Mouse (Mus musculus): ENCODE data around the gene Tnrc6c. TPM values are rescaled to one million over a fixed set of nuclear protein-coding genes. Genes with fewer than 3 reads are reported as not detected.

Tnrc6c gene
- total RNA-seq, 2 experiments from 2014 or later = 20.3 to 23.7 TPM

GRCm38 (mm10) chr11:117729798-117730489, 75.9 kb downstream of the Tnrc6c start:
- no peak for DNase-seq

DNA sequence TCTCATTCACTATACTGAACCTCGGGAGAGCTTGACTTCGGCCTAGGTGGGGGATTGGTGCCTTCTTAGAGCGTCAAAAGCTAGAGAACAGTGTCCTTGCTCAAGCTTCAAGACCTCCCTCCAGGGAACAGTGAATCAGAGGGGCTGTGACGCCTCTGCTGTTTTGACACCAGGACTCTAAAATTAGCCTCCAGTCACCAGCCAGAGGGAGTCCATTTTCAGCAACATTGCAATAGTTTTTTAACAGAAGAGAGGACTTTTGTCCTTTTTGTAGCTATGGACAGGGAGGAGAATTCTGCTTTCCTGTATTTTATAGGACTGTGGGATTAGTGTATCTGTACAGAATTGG, 76.4 kb downstream of the Tnrc6c start:
- peak; percentile 32 for DNase-seq

DNA sequence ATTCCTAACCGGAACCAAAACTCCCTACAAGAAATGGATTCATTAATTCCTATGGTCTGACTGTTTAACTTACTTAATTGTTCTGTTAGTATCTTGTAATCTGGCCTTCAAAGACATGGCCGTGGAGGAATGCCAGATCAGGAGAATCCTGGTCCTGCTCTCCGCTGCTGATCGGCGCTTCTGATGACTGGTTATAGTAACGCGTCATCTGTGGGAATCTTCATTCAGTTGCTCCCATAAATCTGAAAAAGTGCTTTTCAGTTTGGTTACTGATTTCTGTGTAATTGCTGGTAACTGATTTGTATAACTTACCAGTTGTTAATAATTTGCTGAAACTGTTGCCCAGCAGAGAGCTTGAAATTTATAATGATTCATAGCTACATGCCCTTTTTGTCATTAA, 77.4 kb downstream of the Tnrc6c start:
- DNase-seq = peak; percentile 49

DNA sequence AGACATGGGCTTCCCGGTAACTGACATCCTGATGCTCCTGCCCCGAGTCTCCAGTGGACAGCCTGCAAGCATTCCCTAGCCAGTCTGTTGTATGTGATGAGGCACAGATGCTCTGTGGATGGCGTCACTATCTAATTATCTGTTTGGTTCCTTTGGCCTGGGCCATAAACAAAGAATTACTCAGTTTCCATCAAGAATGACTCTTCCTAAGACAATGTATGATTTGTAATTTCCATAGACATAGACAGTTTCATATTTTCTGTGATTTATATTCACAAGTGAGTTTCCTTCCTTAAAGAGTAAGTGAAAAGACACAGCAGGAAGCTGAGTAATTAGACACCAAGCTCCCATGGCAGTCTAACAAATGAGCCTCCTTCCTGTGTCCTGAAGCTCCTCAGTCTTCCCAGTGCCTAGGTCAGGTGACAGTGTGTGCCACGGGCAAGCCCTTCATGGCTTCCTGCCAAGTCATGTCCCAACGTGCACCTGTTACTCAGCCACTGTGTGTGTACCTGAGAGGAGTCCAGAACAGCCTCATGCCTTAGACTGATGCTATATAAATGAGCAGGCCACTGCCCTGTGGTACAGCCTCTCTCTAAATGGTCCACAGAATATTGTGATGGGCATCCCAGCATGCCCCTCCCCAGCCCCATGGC, 82.1 kb downstream of the Tnrc6c start:
- no peak for DNase-seq

GRCm38 (mm10) chr11:117738123-117738522, 84.0 kb downstream of the Tnrc6c start:
- no peak for DNase-seq

DNA sequence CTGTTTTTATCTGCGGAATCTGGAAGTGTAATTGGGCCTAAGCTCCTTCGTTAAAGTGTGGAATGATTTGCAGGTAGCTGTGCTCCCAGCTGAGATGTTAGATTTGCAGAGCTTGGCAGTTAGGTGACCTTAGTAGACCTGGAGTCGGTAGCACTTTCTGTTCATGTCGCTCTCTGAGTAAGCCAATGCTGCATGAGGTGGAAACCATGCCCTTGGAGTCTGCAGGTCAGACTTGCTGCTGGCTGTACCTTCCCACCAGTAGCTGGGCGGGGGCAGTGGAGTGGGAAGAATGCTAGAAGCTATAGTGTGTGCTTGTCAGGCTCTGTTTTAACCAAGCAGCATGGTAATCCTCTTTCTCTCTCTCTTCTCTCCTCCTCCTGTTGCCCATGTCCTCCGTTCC, 87.0 kb downstream of the Tnrc6c start:
- DNase-seq = no peak

DNA sequence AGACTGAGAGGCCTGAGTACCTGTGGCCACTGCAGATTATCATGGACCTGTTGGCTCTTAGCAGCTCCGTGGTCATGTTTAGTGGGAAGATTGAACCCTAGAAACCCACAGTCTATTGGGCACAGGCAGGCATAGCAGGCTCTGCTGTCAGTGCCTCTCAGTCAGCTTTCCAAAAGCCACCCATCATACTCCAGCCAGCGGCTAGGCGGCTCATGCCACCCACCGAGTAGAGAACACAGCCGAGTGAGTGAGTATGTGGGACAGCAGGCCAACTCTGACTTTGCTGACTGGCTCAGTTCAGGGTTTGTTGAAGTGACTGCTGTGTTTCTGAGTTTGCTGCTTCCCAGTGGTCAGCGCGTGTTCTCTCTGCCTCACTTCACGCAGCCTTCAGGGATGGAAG, 88.2 kb downstream of the Tnrc6c start:
- no peak for DNase-seq

- no peak for DNase-seq
These were observed 88.6 kb downstream of the Tnrc6c start for GRCm38 (mm10) chr11:117742715-117743114.

DNA sequence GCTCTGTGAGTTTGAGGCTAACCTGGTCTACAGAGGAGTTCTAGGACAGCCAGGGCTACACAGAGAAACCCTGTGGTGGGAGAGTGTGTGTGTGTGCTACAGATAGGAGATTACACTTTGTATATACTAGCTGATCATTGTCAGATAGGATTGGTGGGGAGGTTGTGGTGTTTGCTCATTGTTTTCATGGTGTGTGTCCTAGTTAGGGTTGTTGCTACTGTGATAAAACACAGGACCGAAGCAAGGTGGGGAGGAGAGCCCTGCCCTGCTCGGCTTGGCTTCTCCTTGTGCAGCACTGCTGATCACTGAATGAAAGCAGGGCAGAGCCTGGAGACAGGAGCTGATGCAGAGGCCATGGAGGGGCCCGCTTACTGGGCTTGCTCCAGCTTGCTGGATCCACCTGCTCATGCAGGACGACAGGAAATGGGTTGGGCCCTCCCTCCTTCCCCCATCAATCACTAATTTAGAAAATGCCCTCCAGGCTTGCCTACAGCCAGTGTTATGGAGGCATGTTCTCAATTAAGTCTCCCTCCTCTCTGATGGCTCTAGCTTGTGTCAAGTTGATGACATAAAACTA, 89.5 kb downstream of the Tnrc6c start:
- no peak for DNase-seq

GRCm38 (mm10) chr11:117748628-117749027, 94.5 kb downstream of the Tnrc6c start:
- no peak for DNase-seq

DNA sequence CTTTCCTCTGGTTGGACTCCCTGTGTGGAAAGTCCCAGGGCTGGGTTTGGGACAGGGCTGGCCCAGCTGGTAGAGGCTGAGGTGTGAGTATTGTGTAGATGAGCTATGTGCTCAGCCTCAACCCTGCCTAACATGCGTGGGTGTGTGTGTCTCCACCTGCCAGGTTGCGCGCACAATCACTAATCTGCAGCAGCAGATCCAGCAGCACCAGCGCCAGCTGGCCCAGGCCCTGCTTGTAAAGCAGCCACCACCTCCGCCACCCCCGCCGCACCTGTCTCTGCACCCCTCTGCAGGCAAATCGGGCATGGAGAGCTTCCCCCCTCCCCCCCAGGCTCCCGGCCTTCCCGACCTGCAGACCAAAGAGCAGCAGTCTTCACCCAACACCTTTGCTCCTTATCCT, 95.3 kb downstream of the Tnrc6c start:
- no peak for DNase-seq

- DNase-seq = no peak
These were observed 97.5 kb downstream of the Tnrc6c start for GRCm38 (mm10) chr11:117751544-117751943.

- no peak for DNase-seq
These were observed 101.8 kb downstream of the Tnrc6c start for GRCm38 (mm10) chr11:117755891-117756290.

GRCm38 (mm10) chr11:117759267-117759666, 105.2 kb downstream of the Tnrc6c start:
- no peak for DNase-seq

- no peak for DNase-seq
These were observed 106.5 kb downstream of the Tnrc6c start for GRCm38 (mm10) chr11:117760374-117761119.

GRCm38 (mm10) chr11:117761801-117762200, 107.7 kb downstream of the Tnrc6c start:
- DNase-seq = no peak

- DNase-seq = no peak
These were observed 108.2 kb downstream of the Tnrc6c start for GRCm38 (mm10) chr11:117762246-117762645.

DNA sequence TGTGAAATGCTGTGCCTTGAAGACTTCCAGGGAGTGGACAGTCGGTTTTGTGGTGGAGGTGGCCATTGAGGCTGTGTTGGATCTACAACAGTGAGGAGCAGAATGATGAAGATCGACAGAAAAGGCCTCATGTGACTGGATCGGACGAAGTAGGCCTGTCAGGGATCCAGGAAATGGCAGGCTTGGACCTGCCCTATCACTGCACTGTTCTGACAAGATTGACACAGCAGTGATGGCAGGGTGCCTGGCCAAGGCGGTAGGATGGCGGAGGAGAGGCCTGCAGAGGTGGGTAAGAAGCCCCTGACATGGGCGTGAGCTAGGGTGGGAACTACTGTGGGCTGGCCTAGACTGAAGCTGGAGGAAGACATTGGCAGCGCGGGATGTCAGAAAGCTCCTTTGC, 110.2 kb downstream of the Tnrc6c start:
- DNase-seq = no peak

DNA sequence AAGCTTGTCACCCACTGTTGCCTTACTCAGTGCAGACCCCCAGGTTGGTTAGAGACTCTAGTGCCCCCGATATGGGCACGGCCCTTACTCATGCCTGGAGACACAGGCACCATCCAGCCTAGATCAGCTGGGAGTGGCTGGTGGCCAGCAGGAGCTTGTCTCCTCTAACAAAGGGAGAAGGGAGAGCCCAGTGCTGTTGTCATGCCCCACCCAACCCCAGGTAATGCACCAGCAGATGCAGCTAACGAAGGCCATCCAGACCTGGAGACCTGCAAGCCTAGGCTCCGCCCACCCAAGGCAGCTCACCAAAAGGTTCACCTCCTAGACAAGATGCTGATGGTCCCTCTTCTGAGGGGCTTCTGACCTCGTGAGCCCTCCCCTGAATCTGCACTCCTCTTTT, 111.3 kb downstream of the Tnrc6c start:
- no peak for DNase-seq

- no peak for DNase-seq
These were observed 112.2 kb downstream of the Tnrc6c start for GRCm38 (mm10) chr11:117766275-117766674.

- no peak for DNase-seq
These were observed 114.9 kb downstream of the Tnrc6c start for GRCm38 (mm10) chr11:117768725-117769682.

DNA sequence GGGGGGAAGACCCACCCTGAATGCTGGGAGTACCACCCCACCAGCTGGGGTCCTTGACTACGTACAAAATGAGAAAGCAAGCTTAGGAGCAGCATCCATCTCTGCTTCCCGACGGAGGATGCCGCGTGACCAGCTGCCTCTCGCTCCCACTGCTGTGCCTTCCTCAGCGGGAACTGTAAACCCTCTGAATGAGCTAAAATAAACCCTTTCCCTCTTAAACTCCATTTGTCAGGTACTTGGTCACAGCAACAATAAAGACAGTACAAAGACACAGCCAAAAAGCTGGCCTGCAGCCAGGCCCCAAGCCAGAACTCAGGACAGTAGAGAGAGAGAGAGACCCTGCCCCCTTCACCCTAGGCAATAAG, 115.6 kb downstream of the Tnrc6c start:
- DNase-seq = no peak

All from adrenal gland, postnatal 10 days (tissue).